Mouse (Mus musculus): ENCODE results near the gene Art4. TPM values are rescaled to one million over a fixed set of nuclear protein-coding genes. Genes with fewer than 3 reads are reported as not detected.

Art4 gene
- polyA plus RNA-seq (2016; fragmentation: Nextera tagmentation; extraction: Ambion mirVana) = 2.2 and 2.6 TPM in 2 replicates

DNA sequence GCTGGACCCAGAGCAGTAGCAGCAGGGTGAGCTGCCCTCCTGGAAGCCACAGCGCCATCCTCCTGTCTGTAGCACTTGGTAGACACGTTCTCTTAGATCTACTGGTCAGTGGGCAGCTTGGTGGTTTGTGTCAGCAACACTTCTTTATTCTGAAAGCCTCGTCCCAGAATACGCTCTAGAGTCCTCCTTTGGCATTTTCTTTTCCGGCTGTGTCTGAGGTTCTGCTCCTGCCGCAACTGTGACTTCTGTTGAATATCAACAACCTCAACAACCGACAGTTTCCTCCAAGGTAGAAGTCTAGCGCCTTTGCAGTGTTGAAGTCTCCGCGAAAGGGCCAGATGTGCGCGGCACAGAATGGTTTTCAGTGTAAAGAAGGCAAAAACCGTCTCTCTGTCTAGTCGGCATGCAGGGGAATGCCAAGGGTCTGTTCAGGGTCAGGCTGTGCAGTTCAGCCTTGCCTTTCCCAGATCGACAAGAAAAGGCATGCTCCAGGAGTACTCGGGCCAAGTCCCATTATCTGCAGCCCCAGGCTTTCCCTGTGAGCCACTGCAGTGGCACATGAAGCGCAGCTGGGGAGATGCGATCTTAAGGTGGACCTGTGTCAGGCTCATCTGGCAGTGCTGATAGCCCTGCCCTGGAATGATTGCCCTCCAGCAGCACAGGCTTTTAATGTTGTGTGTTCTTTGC lies at the start of gene Art4:
Gene Art4, minus strand, starts transcription at position 548 of the 687 bp plus-strand sequence.
- Histone ChIP-seq H3K9me3 (no peaks in the 10 kb centered on the region), H3K27ac (replicated peaks) (peak within 1 kb of the TSS; percentile 75), H3K27me3 (replicated peaks; ENCODE audit: low read depth, poor library complexity, severe bottlenecking) (no peaks in the 10 kb centered on the region), H3K36me3 (replicated peaks) (no peaks in the 10 kb centered on the region), H3K4me1 (peaks cover 40% of the 10 kb centered on the region), H3K4me3 (peak within 1 kb of the TSS; percentile 35)
- DNase-seq (ENCODE audit: low spot score) = peak; percentile 44
- 68% methylated on average over 18 of the region's 18 CpGs for WGBS

DNA sequence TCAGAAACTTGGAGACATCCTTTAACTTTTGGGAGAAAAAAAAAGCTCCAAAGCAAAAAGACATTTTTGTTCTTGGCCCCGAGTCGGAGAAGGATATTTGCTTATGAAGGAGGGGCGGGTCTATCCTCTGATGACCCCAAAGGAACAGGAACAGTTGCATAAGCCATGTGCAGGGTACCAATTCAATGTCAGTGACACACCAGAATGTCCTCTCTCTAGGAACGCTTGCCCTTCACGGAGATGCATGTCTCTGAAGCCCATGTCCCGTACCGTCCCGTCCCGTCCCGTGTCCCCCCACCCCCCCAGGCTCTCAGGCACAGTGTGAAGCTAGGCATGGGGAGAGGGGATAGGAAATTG lies 49.4 kb upstream of the Art4 start:
- peaks cover 15% of the 10 kb centered on the region for H3K4me1 ChIP-seq
- DNase-seq (ENCODE audit: low spot score) = no peak
- H3K27ac ChIP-seq (replicated peaks) = 0 out of 2 replicates have a peak overlapping the region, but pooled peaks have one; percentile 30
- H3K36me3 ChIP-seq (replicated peaks) = no peaks in the 10 kb centered on the region
- H3K4me3 ChIP-seq = no peak overlapping the region
- WGBS = 65% methylated on average over 10 of the region's 10 CpGs
- no peaks in the 10 kb centered on the region for H3K9me3 ChIP-seq
- H3K27me3 ChIP-seq (replicated peaks; ENCODE audit: low read depth, poor library complexity, severe bottlenecking) = no peaks in the 10 kb centered on the region

DNA sequence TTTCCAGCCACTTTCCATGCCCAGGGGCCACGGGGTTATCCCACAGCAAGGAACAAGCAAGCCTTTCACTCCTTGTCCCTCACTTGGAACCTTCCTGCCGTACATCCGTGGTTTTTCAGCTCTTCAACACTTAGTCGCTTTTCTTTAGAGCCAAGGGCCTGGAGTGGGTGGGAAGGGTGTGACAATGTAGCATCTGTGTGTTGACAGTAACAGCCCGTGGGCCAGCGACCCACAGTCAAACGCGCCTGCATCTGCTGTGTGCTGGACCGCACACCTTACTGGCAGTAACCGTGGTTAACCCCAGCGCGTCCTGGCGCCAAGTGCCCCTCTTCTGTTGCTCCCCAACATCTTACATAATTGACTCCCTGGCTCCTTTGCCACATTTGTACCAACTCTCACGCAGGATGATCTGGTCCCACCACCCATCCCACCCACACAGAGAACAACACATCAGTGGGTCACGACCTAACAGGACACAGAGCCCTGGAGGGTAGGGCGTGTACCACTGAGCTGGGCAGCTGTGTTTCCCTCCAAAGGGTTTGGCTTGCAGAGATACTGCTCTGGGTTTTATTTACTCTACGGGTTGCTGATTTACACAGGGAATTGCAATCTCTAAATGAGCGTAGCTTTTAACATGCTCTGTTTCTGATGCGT lies 48.9 kb upstream of the Art4 start:
- no peak for DNase-seq (ENCODE audit: low spot score)

DNA sequence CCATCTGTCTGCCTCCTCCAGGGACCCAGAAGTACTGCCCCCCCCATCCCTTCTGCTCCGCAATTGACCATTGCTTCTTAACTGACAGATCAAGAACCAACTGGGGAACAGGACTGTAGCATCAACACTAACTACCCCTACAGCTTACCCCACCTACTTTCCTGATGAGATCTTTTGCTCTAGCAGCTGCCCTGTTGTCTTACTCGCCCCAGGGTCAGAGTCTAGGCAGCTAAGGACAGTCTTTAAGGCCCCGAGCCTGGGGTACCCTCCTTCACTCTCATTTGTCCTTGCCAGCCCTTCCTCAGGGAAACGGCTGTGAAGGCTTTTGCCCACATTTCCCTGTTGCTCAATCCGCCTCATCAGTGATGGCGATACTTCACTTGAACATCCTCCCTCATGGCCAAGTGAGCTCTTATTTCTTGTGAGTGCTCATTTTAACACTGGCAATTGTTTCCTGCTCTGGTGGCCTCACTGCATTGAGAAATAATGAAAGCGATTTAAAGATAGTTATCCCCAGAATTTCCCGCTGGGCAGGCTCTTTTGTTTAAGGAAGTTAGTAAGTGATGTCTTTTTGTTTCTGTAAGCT lies 46.4 kb upstream of the Art4 start:
- 71% methylated on average over 8 of the region's 8 CpGs for WGBS
- H3K36me3 ChIP-seq (replicated peaks) = no peaks in the 10 kb centered on the region

More for the DNA sequence above, 48.9 kb upstream of the Art4 start:
- Histone ChIP-seq H3K4me1 (peaks cover 15% of the 10 kb centered on the region), H3K4me3 (no peak overlapping the region), H3K9me3 (no peaks in the 10 kb centered on the region), H3K27me3 (replicated peaks; ENCODE audit: low read depth, poor library complexity, severe bottlenecking) (no peaks in the 10 kb centered on the region), H3K27ac (replicated peaks) (no peak overlapping the region), H3K36me3 (replicated peaks) (no peaks in the 10 kb centered on the region)
- WGBS = 70% methylated on average over 19 of the region's 19 CpGs

DNA sequence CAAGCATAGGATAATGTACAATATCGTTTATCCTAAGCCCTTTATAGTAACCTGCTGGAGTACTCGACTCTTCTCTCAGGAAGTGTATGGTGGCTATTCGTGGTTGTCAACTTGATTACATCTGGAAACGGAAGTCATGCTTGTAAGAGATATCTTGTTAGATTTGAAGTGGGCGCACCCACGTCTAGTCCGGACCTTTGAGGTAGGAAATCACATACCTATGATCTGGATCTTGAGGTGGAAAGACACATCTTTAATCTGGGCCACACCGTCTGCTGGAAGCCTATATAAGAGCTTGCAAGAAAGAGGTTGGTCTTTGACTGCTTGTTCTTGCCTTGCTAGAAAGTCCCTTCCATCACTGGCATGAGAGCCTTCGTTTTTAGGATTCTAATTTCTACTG lies 45.0 kb upstream of the Art4 start:
- 87% methylated on average over 9 of the region's 9 CpGs for WGBS
- H3K27ac ChIP-seq (replicated peaks) = no peak overlapping the region
- H3K9me3 ChIP-seq = no peaks in the 10 kb centered on the region
- no peaks in the 10 kb centered on the region for H3K27me3 ChIP-seq (replicated peaks; ENCODE audit: low read depth, poor library complexity, severe bottlenecking)
- H3K4me3 ChIP-seq = no peak overlapping the region
- no peak for DNase-seq (ENCODE audit: low spot score)
- H3K4me1 ChIP-seq = peaks cover 13% of the 10 kb centered on the region
- H3K36me3 ChIP-seq (replicated peaks) = no peaks in the 10 kb centered on the region

More for the DNA sequence above, 46.4 kb upstream of the Art4 start:
- Histone ChIP-seq H3K9me3 (no peaks in the 10 kb centered on the region), H3K27me3 (replicated peaks; ENCODE audit: low read depth, poor library complexity, severe bottlenecking) (no peaks in the 10 kb centered on the region), H3K27ac (replicated peaks) (no peak overlapping the region), H3K4me3 (no peak overlapping the region), H3K4me1 (peaks cover 15% of the 10 kb centered on the region)
- no peak for DNase-seq (ENCODE audit: low spot score)

DNA sequence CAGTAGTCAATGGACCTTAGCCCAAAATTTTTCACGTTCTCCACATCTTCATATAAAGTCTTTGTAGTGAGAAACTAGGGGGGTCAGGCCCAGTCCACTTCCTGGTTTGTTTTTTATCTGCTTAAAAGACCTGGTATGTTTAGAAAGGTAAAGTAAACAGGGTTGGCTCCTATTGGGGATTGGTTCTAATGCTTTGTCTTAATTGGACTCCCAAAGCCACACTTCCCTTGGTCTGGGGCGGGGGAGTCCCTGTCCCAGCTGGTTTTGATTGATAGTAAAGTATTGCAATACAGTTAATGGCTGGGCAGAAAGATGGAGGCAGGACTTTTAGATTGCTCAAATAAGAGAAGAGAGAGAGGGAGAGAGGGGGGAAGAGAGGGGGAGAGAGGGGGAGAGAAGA lies 43.5 kb upstream of the Art4 start:
- Histone ChIP-seq H3K27me3 (replicated peaks; ENCODE audit: low read depth, poor library complexity, severe bottlenecking) (no peaks in the 10 kb centered on the region), H3K4me1 (no peaks in the 10 kb centered on the region), H3K9me3 (no peaks in the 10 kb centered on the region), H3K4me3 (no peak overlapping the region), H3K36me3 (replicated peaks) (no peaks in the 10 kb centered on the region), H3K27ac (replicated peaks) (no peak overlapping the region)
- DNase-seq (ENCODE audit: low spot score) = no peak
- WGBS = 73% methylated on average over 2 of the region's 2 CpGs

DNA sequence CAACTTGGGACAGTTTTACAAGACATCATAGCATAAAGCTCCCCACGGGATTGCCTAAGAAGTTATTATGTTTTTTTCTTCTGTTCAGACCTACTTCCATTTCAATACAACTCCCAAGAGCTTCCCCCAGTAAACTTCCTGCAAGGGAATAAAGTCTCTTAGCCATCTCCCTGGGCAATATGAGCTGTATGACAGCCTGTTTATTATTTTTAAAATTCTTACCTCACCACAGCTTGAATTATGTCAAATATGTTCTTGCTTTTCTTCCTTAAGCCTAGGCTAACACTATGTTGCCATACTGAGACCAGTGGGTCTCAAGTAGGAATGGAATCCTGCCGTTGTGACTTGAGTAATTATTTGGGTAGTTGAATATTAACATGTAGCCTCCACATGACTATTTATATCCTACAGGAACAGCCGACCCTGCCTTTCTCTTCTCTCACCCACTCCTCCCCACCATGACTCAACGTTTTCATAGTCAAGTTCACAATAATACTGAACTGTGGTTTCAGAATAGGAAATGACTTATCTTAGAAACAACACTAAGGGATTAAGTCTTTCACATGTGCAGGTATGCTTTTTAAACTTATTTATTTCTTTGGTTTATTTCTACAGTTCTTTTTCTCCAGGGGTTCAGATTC lies 43.0 kb upstream of the Art4 start:
- H3K27ac ChIP-seq (replicated peaks) = no peak overlapping the region
- no peaks in the 10 kb centered on the region for H3K4me1 ChIP-seq
- WGBS = 84% methylated on average over 4 of the region's 4 CpGs
- no peaks in the 10 kb centered on the region for H3K36me3 ChIP-seq (replicated peaks)
- no peaks in the 10 kb centered on the region for H3K9me3 ChIP-seq
- DNase-seq (ENCODE audit: low spot score) = no peak
- no peaks in the 10 kb centered on the region for H3K27me3 ChIP-seq (replicated peaks; ENCODE audit: low read depth, poor library complexity, severe bottlenecking)
- no peak overlapping the region for H3K4me3 ChIP-seq

DNA sequence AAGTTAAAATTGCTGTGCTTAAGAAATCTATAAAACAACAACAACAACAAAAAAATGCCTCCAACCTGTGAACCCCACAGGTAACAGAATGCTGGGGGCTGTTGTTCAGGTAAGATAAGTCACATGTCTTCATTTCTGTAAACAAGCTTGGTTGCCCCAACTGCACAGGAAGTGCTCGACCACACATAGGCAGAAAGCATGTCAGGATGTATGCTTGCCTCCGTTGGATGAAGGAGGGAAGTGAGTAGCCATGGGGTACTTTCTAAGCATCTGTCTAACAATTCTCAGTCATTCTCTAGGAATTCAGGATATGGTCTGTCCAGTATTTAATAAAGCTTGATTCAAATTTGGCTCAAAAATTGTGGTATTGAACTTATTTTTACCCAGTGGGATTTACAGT lies 41.4 kb upstream of the Art4 start:
- DNase-seq (ENCODE audit: low spot score) = no peak
- H3K4me3 ChIP-seq = no peak overlapping the region
- H3K27ac ChIP-seq (replicated peaks) = no peak overlapping the region
- WGBS = 84% methylated on average over 2 of the region's 2 CpGs
- H3K4me1 ChIP-seq = peaks cover 4% of the 10 kb centered on the region; the same call in 1 of the 2 replicates
- H3K9me3 ChIP-seq = no peaks in the 10 kb centered on the region
- no peaks in the 10 kb centered on the region for H3K27me3 ChIP-seq (replicated peaks; ENCODE audit: low read depth, poor library complexity, severe bottlenecking)
- no peaks in the 10 kb centered on the region for H3K36me3 ChIP-seq (replicated peaks)

DNA sequence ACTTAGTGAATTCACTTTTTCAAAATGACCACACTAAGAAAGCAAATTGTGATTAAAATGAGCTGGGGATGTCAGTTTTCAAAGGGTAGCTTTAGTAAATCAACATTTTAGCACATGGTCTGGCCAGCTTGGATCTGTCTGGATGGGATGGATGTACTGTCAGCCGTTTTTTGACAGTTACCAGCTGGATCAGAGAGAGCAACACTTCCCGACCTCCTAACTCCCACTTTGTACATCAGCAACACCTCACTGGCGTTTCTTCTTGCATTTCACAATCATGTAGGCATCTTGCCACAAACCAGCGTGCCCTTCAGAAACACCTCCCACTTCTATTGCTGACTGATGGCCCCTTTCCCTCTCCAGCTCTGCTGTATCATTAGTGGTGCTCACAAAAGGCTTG lies 40.7 kb upstream of the Art4 start:
- Histone ChIP-seq H3K27ac (replicated peaks) (no peak overlapping the region), H3K27me3 (replicated peaks; ENCODE audit: low read depth, poor library complexity, severe bottlenecking) (no peaks in the 10 kb centered on the region), H3K4me3 (no peak overlapping the region), H3K9me3 (no peaks in the 10 kb centered on the region), H3K36me3 (replicated peaks) (no peaks in the 10 kb centered on the region), H3K4me1 (peaks cover 4% of the 10 kb centered on the region; the same call in 1 of the 2 replicates)
- no peak for DNase-seq (ENCODE audit: low spot score)
- 74% methylated on average over 4 of the region's 4 CpGs for WGBS

DNA sequence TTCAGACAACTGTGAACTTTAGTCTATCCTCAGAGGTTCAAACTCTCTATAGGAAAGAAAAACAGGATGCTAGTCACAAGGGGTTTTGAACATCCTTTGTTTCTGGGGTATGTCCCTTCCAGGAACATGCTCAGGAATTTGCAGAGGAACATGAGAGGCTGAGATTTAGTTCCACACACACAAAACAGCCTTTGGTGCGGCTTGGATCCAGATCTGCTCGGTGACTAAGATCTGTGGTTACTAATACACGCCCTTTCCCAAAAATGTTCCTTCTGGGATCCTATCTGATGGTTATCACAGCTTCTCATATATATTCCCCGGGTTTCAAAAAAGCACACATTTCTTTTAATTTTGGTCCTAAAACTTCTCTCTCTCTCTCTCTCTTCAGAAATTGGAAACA lies 40.3 kb upstream of the Art4 start:
- 78% methylated on average over 4 of the region's 4 CpGs for WGBS
- Histone ChIP-seq H3K27ac (replicated peaks) (no peak overlapping the region), H3K27me3 (replicated peaks; ENCODE audit: low read depth, poor library complexity, severe bottlenecking) (no peaks in the 10 kb centered on the region), H3K36me3 (replicated peaks) (no peaks in the 10 kb centered on the region), H3K4me3 (no peak overlapping the region), H3K9me3 (no peaks in the 10 kb centered on the region), H3K4me1 (peaks cover 4% of the 10 kb centered on the region; the same call in 1 of the 2 replicates)
- no peak for DNase-seq (ENCODE audit: low spot score)

DNA sequence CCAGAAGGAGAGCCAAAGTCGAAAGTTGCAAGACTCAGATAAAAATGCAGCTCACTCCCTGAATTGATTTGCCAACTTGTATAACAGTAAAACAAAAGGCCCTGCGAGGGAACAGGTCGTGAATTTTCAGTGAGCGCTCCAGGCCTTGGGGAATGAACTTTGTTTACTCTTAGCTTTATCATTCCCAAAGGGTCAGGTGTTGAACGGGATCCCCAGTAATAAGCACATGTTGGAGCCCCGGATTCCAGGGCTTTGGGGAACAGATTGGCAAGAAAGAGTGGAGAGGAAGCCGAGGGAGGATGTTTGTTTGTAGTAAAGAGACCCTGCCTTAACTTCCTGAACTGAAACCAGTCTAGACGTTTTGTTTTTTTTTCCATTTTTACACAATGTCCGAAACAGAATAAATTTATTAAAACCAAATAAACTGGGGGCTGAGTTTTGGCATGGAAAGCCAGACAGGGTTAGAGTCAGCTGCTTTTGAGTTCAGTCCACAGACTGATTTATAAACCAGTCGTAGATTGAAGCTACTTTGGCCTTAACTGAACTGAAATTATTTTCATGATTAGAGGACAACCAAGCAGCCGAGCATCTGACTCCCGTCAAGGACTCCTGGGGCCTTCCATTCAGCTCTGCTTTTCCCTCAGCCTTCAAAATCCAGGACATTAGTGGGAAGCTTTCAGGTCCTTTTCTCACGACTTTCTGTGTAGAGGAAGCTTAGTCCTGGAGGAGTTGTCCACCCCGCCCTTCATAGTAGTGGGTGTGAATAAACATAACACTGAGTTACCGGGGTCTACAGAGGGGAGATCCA lies 37.2 kb upstream of the Art4 start:
- WGBS = 60% methylated on average over 15 of the region's 15 CpGs
- Histone ChIP-seq H3K36me3 (replicated peaks) (no peaks in the 10 kb centered on the region), H3K27me3 (replicated peaks; ENCODE audit: low read depth, poor library complexity, severe bottlenecking) (no peaks in the 10 kb centered on the region), H3K4me3 (no peak overlapping the region), H3K4me1 (peaks cover 4% of the 10 kb centered on the region; the same call in 1 of the 2 replicates), H3K27ac (replicated peaks) (no peak overlapping the region), H3K9me3 (no peaks in the 10 kb centered on the region)
- DNase-seq (ENCODE audit: low spot score) = no peak

DNA sequence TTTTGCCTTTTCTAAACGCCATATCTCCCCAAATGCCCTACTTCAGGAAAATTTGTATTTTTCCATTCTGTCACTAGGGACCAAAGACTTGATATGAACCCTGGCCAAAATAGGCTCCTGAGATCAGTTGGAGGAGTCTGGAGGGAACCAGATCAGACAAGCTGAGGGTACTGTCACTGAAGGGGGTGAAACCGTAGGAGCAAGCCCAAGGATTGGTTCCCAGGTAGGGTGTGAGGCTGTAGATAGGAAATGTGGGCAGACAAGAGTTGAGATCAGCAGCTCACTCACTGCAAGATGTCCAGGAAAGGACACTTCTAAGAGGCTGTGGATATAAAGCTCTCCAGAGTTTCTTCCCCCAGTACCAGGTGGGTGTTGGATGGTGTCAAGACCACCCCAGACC lies 34.5 kb upstream of the Art4 start:
- H3K9me3 ChIP-seq = no peaks in the 10 kb centered on the region
- H3K27me3 ChIP-seq (replicated peaks; ENCODE audit: low read depth, poor library complexity, severe bottlenecking) = no peaks in the 10 kb centered on the region
- peaks cover 4% of the 10 kb centered on the region; the same call in 1 of the 2 replicates for H3K4me1 ChIP-seq
- 88% methylated on average over 2 of the region's 2 CpGs for WGBS
- H3K27ac ChIP-seq (replicated peaks) = no peak overlapping the region
- DNase-seq (ENCODE audit: low spot score) = no peak
- no peak overlapping the region for H3K4me3 ChIP-seq
- H3K36me3 ChIP-seq (replicated peaks) = no peaks in the 10 kb centered on the region
